Mouse (Mus musculus): Measurements from ENCODE around the gene Olfr12.

DNA sequence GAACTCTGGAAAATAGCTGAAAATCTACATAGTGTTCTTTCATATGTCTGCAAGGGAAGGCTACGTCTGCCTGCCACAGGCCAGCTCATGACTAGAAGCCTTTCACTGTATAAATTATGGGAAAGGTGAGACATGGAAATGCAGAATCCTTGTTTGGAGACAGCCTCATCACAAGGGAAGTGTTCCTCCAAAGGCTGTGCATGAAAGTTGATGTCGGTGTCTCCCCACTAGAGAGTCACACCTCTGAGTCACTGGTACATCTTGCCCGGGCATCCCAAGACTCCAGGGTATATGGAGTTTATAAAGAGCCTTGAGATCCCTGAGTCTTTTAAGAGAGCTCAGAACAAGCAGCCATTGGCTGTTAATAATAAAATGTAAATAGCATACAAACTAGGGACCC lies 35.6 kb downstream of the Olfr12 start:
- no peak for TF ChIP-seq POLR2A (IDR thresholded peaks at IDR 0.05; ENCODE audit: insufficient read depth, low read depth, low read length)
- no peak for TF ChIP-seq CTCF (IDR thresholded peaks at IDR 0.05)

All from heart, adult 2 months (tissue).